Mouse (Mus musculus): ENCODE measurements around the gene Slc41a1.

Gene Slc41a1

GRCm38 (mm10) chr1:131890043-131890658 lies 62.9 kb downstream of the Slc41a1 start:
- no peak for DNase-seq

DNA sequence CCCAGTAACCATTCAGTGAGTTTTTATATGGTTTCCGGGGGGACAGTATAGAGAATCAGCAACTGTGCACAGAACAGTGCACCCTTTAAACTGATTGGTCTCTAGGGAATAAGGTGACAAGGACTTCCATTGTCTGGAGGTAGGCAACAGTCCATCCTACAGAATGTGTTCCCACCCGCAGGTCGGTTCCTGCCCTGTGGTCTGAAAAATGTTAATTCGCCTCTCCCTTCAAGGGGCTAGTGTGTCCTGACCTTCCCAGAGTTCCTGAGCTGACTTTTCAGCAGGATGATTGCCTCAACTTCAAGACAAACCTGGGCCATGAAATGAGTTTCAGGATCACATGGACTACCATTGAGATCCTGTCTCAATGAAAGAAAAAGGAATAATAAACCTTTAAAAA lies 64.1 kb downstream of the Slc41a1 start:
- DNase-seq, result no peak

Data from cerebellum, adult 18-20 months (tissue).